Mouse (Mus musculus) lung, adult 18-20 months (tissue): ENCODE measurements around the gene Slc26a9.

Source experiments
- DNase-seq, 2 experiments: peaks; one replicate each; pipeline ENCODE4 v3.0.0; 2022; ENCODE audit warnings: mixed read lengths in 2 of 2

Slc26a9 gene

DNA sequence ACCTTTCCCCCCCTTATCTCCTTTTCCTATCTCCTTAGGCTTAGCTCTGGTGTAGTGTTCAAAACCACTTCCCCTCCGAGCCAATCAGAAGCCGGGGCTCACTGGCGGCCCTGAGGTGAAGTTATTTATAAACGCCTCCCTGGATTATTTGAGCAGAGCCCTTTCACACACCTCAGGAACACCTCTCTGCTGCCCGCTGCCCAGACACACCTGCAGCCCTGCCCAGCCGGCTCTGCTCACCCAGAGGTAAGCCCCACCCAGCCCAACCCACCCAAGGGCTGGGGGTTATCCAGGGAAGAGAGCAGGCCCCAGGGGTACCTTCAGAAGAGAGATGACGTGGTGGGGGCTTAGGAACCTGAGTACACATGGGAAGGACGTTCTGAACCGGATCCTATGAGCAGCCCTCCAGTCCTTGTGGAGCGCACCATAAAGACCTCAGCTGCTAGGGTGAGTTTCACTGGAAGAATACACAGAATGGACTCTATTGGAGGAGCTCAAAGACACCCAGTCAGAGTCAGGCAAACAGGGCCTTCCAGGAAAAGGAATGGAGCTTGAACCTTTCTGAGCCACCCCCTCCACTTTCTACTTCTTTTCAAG lies at the start of gene Slc26a9:
TSS of gene Slc26a9 (plus strand) at position 155 of the 597 bp plus-strand sequence.
- DNase-seq: peak; percentile 63 to 75

DNA sequence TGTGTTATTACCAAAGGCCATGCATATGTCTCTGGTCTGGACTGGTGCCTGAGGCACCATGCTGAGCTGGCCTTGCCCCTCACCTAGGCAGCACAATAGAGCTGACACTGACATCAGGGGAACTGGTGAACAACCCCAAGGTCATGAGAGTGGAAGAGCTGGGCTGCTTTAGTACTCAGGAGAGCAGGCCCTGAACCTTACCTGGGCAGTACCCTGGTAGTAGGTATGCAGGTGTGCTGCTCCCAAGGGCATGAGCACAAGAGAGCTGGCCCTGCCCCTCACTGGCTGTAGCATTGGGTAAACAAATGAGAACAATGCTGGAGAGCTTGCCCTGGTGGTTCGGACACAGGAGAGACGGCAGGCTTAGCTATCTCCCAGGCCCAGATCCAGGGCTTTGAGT lies 48.5 kb upstream of the Slc26a9 start:
- DNase-seq: no peak

DNA sequence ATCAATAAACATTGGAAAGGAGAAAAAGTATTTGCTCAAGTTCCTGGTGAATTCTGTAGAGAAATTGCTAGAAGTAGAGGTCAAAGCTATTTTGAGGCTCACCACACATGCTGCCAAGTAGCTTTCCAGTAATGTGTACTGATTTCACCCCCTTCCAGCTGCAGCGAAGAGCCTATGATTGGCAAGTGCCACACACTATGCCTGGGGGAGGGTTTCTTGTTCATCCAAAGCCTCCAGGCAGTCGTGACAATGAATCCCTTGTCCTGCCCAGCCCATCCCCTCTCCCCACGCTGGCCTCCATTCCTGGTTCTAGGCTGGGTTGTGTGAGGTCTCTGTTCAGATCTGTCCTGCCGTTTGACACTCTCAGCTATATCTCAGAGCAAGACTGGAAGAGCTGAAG lies 47.5 kb upstream of the Slc26a9 start:
- no peak for DNase-seq

DNA sequence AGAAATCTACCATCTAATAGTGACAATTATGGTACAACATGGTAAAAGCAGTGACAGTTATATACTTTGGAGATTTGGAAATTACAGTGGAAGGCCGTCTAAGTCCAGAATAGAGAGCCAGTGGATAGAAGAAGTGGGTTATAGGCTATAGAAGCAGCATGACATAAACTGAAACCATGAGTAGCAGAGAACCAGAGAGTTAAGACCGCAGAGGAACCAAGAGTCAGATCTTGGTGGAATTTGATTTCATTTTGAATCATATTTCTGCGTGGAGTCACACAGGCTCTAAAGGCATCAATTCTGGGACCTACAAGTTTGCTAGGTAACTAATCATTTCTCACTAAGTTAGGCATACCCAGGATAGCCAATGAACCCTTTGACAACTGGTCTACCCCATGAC lies 45.1 kb upstream of the Slc26a9 start:
- no peak for DNase-seq

DNA sequence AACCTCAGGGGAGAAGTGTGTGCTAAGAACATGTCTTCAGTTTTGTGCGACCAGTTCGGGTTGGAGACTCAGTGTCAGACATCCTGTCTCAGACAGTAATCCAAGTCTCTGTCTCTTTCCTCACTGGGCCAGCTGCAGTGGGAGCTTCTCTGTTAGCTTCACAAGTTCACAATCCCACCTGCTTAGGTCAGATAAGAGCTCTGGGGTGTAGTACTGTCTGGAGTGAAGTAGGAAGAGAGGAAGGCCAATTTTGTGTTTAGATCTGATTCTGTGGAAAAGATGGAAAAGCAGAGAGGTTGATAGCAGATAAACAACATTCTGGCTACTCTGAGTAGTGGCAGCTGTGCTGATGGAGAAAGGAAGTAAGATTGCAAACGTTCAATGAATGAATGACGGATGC lies 44.2 kb upstream of the Slc26a9 start:
- DNase-seq: no peak

DNA sequence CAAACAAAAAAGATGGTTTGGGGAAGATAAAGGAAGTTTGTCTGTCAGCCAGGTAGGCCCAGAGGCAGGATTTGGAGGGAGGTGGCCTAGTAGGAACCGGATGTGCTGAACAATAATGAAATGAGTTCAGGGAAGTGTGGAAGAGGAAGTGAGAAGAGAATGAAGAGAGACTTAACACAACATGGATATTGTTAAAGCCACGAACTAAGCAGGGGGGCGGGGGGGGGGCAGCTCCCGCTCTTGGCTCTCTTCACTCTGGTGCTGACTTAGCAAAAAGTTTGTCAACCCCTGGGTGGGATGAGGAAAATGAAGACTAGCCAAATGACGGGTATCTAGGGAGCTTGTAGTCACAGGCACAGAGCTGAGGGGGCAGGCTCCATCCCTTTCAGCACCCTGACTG lies 43.4 kb upstream of the Slc26a9 start:
- no peak for DNase-seq

DNA sequence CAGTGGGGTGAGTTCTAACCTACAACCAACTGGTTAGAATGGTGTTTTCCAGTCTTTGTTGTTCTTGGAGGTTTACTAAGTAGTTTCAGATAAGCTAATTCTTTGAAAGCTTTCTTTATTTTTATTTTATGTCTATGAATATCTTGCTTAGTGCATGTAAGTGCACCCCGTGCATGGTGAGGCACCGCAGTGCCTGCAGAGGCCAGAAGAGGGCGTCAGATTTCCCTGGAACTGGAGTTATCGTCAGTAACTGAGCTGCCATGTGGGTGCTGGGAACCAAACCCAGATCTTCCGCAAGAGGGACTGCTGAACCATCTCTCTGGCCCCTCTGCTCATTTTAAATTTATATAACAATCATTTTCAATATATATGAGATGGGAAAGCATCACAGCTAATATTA lies 42.4 kb upstream of the Slc26a9 start:
- DNase-seq: no peak

DNA sequence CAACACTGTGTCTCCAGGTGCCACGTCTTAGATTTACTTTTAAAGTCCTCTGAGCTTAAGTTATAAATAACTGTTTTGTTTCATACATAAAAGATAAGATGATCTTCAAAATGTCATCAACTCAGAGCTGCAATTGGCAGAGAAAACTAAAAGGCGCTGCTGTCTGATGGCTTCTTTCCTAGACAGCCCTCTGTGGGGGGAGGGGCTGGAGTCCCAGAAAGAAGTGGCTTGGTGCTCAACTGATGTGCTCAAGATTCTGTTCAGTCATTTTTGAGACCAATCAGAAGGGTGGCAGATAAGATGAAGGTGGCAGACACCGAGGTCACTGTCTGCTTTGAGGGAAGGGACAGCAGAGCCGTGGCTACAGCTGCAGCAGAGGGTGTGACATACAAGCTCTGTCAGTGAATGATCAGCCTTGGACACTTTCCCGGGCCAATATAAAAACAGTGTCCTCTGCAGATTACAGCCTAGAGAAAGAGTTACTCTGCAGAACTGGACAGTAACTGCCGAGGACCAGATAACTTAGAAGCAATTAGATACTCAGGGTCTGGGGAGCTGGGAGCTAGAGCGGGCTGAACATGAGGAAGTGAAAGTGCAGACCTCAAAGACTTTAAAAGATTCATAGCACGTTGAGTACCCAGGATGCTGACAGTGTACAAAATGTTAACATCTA lies 41.6 kb upstream of the Slc26a9 start:
- no peak for DNase-seq

DNA sequence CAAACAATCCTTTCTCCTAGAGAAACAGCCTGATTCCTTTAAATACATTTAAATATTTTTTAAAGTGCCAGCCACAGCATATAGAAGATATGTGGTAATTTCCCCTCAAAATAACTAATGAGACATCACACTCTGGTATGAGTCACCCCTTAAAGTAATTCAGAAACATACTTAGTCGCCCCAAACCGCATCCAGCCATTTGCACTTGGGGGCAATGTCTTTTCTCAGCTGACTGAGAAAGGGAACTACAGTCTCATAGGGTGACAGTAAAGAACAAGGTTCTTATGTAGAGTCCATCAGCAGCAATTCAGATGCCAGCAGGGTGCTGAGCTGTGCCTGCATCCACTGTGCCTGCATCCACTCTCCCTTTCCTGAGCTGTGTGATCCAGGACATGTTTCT lies 40.3 kb upstream of the Slc26a9 start:
- DNase-seq: no peak

DNA sequence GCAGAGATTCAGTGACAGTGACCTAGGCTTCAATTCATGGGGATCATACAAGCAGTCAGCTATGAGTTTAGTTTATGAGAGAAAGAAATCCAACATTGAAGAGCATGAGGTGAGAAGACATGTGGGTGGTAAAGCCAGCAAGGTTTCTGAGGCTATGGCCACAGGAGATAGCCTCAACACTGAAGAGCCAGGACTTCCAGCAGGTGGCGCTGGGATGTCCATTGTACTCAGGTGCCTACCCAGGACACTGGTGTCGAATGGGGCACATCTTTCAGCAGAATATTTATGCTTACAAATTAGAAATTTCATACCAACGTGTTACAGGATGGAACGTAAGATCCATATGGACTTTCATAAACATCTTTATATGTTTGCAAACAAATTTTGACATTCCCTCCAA lies 35.5 kb upstream of the Slc26a9 start:
- peak; percentile 50 to 69 for DNase-seq

DNA sequence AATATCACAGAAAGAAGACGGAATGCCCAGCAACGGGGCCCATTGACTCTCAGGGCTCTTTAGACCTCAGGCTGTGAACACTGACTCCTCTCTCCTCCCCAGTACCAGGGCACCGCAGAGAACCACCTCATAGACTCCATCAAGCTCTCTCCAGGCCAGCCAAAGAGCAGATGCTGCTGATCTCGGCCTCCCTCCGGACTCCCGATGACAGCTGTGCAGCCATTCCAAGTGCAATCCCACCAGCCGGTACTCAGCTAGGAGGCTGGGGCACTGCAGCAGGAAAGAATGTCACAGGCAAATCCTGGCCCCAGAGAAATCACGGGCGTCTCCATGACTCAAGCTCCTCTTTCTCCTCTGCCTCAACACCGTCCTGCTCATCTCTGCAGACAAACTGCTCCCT lies 32.3 kb upstream of the Slc26a9 start:
- DNase-seq: no peak

DNA sequence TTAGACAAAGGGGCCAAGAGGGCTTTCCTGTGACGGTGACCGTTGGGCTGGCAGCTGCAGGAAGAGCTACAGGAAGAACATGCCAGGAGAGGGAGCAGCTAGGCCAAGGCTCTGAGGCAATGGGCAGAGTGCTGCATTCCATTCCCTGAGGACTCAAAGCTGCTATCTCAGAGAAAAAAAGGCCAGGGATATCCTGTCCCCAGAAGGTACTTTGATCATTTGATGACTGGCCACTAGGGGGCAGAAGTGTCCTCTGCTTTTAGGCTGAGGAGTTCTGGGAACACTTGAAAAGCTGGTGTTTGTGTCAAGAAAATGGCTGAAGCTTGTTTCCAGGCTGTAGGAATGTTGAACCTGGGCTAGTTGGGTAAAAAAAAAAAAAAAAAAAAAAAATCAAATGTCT lies 31.4 kb upstream of the Slc26a9 start:
- DNase-seq: peak; percentile 80 to 88

DNA sequence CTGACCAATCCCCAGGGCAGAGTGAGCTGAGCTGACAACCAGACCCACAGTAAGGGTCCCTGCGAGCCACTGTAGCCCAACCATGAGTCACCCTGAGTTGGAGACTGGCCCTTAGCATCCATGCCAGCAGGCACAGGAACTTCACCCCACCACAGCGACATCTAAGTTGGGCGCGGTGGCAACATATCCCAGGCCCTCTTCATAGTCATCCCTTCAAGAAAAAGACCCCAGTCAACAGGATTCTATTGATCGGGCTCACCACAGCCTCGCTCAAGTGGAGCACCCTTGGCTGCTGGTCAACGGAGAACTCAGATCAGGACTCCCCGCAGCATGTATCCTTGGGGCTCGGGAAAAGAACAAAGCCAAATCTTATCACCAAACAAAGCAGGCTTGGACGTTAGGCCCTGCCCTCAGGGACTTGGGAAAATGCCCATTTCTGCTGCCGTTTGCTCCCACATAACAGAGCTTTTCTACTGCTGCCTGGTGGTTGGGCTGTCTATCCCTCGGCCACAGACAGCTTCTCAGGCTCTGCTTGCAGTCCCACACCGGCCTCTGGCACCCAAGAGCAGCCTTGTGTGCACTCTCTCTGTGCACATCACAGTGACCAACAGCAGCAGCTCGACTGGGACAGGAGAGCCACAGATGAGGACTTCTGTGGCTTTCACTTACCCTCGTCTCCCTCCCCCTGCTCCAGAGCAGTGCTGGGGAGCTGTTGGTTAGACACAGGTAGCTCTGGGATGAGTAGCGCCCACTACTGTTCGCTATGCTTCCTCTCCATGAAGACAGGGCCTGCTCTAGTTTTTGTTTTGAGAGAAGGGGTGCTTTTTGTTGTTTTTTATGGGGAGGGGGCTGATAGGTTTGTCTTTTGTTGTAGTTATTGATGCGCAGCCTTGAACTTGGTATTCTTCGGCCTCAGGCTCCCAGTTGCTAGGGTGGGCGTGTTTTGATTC lies 29.2 kb upstream of the Slc26a9 start:
- no peak for DNase-seq

DNA sequence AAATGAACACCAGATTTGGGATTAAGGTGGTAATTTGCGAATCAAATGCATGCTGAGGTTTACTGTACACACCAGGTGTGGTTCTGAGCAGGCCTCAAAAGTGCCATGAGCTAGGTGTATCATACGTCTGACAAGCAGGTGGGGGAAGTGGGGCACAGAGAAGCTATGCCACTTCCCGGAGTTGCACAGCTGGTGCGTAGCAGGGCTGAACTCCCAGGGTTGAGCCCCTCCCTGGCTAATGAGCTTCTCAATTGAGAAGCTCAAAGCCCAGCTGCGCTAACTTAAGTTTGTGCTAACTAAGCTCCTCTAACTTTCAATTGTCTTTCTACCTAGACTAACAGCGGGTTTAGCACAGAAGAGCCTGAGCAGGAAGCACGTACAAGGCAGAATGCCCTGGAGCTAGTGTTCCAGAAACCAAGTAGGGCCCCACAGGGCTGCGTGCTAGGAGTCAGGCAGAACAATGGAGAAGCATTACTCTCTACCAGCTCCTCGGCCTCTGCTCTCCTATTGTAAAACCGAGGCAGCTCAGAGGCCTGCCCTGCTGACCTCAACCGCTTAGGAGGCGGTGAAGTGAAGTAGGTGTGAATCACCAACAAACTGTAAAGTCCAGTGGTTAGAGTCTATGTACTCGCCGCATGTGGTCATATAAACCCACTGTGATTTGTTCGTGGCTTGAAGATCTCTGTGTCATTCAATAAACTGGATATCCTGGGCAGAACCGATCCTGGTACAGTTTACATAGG lies 24.7 kb upstream of the Slc26a9 start:
- no peak for DNase-seq

DNA sequence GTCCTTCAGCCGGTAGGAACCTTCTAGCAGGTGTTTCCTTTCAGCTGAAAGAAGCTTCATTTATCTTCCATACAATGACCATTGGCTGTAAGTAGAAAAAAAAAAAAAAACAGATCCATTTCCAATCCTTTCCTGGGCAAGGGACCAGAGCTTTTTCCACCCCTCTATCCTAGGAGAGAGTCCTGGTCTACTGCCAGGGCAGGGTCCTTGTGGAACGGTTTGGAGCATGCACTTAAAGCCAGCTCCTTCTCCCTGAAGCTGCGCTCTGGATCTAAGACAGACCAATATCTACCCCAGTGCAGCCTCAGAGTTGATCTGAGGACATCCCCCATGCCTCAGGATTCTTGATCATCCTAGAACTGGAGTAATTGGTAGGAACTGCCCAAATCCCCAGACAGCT lies 21.8 kb upstream of the Slc26a9 start:
- no peak for DNase-seq

DNA sequence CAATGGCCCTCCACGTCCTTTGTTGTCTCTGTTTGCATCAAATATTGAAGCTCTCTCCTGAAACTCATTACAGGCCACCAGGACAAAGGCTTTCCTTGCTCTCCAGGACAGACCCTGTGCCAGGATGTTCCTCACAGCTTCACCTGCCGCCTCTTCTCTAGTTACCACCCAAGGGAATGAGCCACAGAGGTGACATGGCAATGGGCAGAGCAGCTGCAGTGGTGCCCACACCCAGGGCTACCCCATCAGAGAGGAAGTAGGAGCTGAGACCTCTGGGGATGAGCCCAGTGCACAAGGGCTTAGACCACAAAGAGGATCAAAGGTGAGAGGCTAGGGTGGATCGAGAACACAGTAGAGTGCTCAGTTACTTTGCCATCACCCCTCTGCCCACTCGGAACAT lies 20.3 kb upstream of the Slc26a9 start:
- DNase-seq: no peak

DNA sequence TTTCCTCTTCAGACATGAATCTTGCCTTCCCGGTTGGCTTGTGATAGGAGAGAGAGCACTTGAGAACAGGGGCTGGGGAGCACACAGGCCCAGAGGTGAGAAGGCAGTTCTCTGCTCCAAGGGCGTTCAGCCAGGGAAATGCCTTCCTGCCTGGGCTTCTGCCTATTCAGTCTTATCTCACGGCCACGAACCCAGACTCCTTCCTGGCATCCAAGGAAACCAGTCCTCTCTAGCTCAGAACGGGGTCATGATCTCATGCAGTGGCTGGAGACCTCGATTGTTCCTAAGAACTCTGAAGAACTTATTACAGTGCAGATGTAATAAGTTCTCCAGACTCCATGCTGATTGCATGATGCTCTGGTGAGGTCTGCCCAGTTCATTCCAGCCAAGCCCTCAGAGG lies 17.2 kb upstream of the Slc26a9 start:
- DNase-seq: no peak

DNA sequence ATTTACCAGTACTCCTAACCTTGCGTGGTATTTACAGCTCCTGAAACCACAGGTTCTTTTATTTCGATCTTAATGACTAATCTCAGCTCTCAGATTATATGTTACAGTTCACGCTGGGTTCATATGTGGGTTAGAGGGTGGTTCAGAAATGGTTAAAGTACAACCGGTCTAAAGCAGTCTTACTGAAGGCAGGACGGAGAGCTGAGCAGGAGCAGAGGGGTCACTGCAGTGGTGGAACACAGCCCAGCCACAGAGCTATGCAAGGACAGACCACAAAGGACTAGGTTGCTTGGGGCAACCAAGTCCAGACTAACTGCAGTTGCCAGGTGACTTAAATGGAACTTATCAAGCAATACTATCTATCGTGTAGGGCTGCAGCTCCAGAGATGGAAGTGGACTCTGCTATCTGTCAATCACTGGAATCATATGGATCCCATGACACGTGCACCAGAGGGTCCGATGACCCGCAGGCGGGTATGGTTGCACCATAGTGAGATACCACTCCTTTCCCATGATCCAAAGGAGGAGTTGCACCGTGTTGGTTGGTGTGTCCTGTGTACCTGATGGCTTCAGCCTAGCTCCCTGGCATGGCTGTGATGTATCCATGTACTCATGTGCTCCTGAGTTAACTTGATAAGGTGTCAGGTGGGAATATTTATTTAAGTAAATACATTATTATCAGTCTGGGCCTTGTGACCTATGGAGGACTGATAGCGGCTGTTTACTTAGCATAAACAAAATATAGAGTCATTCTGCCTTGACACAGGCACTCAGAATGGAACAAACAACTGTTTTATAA lies 13.0 kb upstream of the Slc26a9 start:
- no peak for DNase-seq

DNA sequence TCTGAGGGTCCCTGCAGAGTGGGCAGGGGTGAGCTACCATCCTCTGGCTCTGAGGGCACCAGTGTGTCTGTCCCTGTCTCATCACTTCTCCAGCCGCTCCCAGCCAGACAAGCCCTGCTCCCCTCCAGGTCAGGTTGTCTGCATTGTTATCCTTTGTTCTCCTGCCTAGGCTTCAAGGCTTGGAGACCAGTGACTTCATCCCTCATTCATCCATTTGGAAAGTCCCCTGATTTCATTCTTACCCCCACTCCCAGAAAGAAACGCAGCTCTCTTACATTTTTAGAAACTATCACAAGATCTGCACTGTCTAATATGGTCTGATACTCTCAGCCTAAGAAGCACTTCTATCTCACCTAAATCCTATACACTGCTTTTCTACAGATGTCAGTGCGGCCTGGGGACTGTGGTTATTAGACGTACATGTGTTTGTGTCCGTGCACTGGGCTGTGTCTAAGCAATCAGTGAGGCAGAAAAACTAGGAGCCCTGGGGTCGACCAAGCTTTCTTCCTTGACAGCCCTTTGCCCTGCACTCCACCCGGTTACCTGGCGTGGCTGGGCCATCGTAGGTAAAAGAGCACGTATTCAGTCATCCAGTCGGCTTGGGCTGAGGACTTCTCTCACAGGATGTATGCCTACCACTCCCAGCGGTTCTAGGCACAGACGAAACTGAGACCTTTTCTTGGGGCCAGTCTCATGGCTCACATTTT lies 10.2 kb upstream of the Slc26a9 start:
- DNase-seq: no peak

DNA sequence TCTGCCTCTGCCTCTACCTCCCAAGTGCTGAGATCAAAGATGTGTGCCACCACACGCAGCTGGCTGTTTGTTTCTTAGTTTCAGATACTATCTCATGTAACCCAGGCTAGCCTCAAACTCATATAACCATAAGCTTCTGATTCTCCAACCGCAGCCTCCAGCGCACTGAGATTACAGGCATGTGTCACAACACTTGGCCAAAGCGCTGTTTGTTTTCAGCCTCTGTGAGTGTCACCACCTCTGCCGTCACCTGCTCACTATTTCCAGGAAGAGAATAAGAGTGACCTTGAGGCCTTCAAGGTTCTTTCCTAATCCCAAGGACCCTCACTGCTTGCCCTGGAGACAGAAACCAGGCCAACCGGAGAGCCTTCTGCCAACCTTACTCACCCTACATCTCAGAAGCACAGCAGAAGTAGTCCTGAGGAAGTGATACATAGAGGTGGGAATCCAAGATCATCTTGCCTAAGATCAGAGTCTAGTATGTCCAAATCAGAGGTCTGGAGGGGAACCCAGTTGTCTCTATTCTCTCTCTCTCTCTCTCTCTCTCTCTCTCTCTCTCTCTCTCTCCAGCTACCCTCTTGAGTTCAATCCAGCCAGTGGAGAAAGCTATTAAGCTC lies 9.1 kb upstream of the Slc26a9 start:
- no peak for DNase-seq

DNA sequence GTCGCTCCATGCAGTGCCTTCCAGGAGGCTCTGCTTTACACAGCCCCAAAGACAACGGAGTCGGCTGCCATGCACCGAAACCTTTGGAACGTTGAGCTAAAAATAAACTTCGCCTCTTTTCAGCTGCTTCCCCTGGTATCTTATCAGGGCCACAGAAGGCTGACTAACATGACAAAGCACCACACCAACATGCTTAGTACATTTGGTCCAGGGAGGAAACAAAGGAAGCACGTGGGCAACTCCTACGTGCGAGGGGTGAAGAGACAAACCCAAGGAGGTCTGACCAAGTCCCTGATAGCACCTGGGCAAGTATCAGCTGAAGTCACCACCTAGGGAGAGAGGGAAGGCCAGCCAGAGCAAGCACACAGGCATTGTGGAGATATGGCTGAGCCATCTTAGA lies 7.3 kb upstream of the Slc26a9 start:
- no peak for DNase-seq
